Mouse (Mus musculus) retina, postnatal 7 days (tissue): Measurements from ENCODE around the gene Yrdc.

Source experiments
- DNase-seq: peaks from one replicate; pipeline ENCODE4 v3.0.0-alpha.2; 2012; ENCODE audit warnings: low read depth, low spot score

Gene Yrdc

GRCm38 (mm10) chr4:124849631-124850260, 733 bp upstream of the Yrdc start:
- DNase-seq: no peak

- no peak for DNase-seq
These were observed 617 bp downstream of the Yrdc start, which contains the start of gene 1110065P20Rik for GRCm38 (mm10) chr4:124850933-124851658. 1110065P20Rik (minus strand) TSS chr4:124851196.

DNA sequence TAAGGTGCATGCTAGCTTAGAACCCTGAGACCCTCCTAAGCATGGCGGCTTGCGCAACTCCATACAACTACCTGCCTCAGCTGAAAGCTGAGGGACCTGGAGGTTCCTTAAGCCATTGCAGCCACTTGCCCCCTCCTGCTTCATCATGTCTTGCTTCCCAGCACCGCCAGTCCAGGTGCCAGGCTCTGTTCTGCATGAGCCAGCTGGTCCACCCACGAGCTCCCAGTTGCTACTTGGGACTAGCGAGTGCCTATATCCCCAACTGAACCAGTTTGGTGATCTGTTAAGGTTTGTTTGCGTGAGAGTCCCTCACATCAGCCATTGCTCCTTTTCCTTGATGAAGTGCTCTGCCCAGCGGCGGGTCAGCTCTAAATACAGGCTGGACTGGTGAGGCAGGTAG, 5.8 kb downstream of the Yrdc start:
- no peak for DNase-seq

GRCm38 (mm10) chr4:124858370-124858769, 7.9 kb downstream of the Yrdc start:
- no peak for DNase-seq

- no peak for DNase-seq
These were observed 10.0 kb downstream of the Yrdc start for GRCm38 (mm10) chr4:124860446-124860845.

DNA sequence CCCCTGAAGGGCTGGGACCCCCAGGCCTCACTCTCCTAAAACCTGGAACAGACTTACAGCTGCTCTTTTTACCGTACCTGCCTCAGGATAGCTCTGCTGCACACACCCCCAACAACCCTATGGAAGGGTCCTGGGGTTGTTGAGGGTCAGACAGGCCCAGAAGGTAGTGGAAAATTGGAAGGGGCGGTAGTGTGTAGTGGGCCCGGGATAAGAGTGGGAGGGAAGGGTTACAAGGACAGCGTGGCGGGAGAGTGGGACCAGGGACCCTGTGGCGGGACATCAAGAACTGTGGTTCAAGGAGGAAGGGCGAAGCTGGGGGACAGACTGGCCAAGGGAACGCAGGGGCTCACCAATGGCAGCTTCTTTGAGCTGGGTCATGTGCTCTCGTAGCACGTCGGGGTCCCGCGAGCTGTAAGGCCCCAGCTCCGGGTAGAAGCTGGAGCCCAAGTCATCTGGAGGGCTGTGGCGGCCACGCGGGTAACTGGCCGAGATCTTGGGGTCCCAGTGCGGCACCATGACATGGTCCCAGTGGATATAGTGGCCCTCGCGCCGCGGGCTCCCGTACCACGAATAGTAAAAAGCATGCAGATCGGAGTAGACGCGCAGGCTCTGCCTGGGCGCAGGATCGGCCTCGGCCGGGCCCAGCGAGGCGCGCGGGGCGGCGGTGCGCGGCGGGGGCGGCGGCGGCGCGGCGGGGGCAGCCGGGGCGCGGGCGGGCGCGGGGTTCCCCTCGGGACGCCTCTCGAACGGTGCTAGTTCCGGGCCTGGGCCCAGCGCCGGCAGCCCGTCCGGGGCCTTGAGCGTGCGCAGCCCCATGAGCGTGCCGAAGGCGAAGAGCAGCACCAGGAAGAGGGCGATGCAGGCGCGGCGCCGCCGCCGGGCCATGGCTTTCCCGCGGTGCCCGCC, 11.1 kb downstream of the Yrdc start, which contains the start of gene Maneal:
Maneal (minus strand) TSS at position 889 of the 906 bp plus-strand sequence.
- no peak for DNase-seq

DNA sequence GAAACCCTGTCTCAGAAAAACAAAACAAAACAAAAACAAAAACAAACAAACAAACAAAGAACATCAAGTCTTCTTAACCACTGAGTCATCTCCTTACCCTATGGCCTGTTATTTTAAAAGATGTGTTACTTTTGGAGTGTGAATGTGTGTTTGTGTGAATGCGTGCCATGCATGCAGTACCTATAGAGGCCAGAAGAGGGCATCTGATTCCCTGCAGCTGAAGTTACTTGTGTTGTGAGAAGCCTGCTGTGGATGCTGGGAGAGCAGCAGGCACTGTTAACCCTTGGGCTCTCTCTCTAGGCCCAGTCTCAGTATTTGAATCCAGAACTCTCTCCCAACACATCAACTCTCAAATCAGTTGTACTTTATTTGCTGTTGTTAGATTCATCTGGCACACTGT, 22.2 kb downstream of the Yrdc start:
- no peak for DNase-seq

DNA sequence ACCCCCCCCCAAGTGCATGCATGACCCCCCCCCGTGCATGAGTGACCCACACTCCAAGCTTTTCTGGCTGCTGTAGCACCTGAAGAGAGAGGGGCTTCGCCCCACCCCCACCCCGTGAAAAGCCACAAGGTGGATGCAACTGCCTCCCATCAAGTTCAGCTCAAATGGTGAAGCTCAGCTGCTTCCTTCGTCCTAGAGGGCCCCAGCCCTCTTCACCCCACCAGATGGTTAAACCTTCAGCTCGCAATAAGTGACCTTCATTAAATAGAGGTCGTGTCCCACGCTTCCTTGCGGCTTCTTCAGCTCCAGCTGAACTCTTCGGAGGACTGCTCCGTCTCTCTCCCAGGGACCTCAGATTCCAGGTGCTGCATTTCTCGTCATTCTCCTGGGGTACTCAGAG, 30.1 kb downstream of the Yrdc start, which contains the start of gene Epha10:
Epha10 (plus strand) TSS at position 301 of the 400 bp plus-strand sequence.
- no peak for DNase-seq

- DNase-seq: peak; percentile 71
These were observed 30.9 kb downstream of the Yrdc start for GRCm38 (mm10) chr4:124881341-124881908.

DNA sequence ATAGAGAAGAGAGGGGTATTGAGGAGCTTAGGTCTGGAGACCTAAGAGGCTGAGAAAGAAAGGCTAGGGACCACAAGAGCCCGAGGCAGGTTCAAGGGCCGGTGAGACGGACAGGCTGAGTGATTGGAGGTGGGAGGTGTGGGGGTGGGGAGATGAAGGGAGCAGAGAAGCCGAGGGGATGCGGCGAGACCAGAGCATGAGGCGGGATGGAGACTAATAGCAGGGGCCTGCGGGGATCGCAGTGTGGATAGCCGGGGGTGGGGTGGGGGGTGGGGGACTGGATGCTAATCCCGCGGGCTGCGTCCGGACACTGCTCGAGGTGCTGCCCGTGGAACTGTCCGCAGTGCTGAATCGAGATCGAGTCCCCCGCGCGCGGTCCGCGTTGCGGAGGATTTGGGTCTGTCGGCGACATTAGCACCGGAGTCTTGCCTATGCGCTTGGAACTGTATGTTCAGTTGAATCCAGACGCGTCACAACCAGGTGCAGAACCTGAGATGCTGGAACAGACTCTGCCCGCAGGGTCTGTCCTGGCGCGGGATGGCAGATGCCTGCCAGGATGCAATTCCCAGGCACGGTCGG, 31.8 kb downstream of the Yrdc start:
- DNase-seq: no peak

DNA sequence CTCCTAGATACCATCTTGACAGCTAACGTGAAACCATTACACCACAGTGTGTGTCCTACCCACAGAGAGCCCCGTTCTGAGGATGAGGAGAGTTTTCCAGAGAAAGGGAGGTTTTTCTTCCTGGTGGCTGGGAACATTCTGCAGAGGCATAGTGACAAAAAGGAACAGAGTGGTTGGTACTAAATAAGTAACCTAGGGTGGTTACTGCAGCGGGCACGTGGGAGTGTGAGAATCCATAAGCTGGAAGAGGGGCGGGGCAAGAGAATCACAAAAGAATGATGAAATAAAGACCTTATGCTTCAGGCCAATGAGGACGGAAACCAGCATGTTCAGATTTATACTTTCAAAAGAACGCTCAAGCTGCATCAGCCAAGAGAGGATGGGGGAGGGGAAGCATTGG, 38.2 kb downstream of the Yrdc start:
- no peak for DNase-seq

DNA sequence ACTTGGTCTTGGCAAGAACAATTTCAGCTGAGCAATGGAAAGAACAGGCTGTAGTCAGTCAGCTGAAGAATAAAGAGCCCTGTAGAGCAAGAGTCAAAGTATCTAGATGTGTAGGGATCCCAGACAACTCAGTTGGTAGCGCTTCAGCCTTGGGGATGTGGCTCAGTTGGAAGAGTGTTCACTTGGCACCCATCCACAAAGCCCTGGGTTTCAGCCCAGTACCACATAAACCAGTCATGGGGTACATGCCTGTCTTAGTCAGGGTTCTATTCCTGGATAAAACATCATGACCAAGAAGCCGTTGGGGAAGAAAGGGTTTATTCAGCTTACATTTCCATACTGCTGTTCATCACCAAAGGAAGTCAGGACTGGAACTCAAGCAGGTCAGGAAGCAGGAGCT, 39.5 kb downstream of the Yrdc start:
- no peak for DNase-seq

DNA sequence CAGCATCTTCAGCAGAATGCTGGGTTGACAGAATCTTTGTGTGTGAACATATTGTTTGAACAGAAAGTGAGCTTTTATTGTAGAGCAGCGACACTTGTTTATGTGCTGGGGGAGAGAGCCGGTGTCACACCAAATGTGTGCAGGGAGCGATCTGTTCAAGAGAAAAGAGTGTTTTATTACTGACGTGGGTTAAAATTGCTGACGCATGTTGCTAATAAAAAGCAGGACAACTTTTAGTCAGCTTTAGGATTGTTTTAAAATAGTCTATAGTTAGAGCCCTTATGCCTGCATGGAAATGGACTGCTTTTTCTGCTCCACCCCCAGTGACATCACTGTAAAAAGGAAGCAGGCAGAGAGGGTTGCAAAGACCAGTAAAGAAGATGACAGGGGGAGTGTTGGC, 40.4 kb downstream of the Yrdc start:
- DNase-seq: no peak

GRCm38 (mm10) chr4:124893769-124894168, 43.3 kb downstream of the Yrdc start:
- DNase-seq: no peak

DNA sequence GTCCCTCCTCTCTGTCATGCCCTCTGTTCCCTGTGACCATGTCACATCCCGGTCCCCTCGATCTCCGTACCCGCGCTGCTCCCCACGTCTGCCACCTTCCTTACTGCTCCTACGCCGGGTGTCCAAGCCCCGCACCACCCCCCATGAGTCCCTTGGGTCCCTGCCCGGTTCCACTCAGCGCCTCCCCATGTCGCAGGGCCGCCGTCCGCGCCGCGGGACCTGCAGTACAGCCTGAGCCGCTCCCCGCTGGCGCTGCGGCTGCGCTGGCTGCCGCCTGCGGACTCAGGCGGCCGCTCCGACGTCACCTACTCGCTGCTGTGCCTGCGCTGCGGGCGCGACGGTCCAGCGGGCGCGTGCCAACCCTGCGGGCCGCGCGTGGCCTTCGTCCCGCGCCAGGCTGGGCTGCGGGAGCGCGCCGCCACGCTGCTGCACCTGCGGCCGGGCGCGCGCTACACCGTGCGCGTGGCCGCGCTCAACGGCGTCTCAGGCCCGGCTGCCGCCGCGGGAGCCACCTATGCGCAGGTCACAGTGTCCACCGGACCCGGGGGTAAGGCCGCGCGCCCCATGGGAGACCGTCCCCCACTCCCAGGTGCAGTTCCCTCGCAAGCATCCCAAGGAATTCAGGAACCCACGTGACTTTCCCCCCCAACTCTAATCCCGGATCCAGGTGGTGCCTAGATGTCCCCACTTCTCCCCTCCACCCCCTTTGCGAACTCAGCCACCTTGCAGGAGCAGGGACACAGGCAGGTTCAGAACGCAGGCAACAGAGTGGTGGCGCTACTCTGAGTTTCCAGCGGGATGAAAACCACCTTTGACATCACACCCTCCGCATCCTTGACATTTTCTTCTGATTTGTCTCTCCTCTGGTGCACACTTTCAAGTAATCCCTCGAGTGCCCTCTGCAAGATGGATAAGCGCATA, 44.3 kb downstream of the Yrdc start:
- no peak for DNase-seq

DNA sequence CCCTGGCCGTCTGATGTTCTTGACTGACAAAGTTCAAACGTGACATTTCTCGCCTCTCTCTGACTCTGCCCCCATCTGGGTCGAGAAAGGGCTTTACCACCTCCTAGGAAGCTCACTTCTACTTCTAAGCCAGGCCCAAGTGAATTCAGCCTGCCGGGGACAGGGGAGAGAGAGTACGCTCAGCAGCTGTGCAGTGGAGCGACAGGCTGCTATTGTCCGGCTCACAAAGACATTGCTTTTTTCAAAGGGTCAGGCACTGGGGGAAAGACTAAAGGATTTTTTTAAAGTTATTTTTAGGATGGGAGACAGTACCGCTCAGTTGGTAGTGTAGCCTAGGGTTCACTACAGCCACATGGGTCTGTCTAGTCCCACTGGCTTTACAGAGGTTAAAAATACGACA, 47.9 kb downstream of the Yrdc start:
- DNase-seq: no peak

- no peak for DNase-seq
These were observed 49.4 kb downstream of the Yrdc start for GRCm38 (mm10) chr4:124899906-124900305.
